Mouse (Mus musculus) ES-Bruce4 (cell line): ENCODE results near the gene Amz2. TPM values are rescaled to one million over a fixed set of nuclear protein-coding genes. Genes with fewer than 3 reads are reported as not detected.

Source experiments
- H3K27ac ChIP-seq: 2 replicates; pipeline ENCODE4 v1.5.1; 2012; ENCODE audit warnings: low read length, inconsistent platforms; ENCODE audit not compliant: insufficient read depth
- H3K27me3 ChIP-seq: 2 replicates; pipeline ENCODE4 v1.6.1; 2012; ENCODE audit warnings: mild to moderate bottlenecking, low read length, inconsistent platforms; ENCODE audit not compliant: control insufficient read depth, poor library complexity, insufficient read depth, severe bottlenecking
- H3K36me3 ChIP-seq: 2 replicates; pipeline ENCODE4 v1.6.1; 2012; ENCODE audit warnings: inconsistent platforms, mild to moderate bottlenecking, low read length, moderate library complexity; ENCODE audit not compliant: control insufficient read depth, poor library complexity, insufficient read depth, severe bottlenecking
- H3K4me1 ChIP-seq: one replicate; pipeline ENCODE4 v1.8.1; 2011; ENCODE audit warnings: low read length; ENCODE audit not compliant: control insufficient read depth, insufficient read depth
- H3K4me3 ChIP-seq: 2 replicates; pipeline ENCODE4 v1.5.1; 2011; ENCODE audit warnings: low read depth, mild to moderate bottlenecking, low read length
- H3K9ac ChIP-seq: 2 replicates; pipeline ENCODE4 v1.6.1; 2012; ENCODE audit warnings: low read depth, mild to moderate bottlenecking, inconsistent platforms; ENCODE audit not compliant: poor library complexity, severe bottlenecking
- H3K9me3 ChIP-seq: replicated peaks from 2 replicates; pipeline ENCODE4 v1.6.1; 2012; ENCODE audit warnings: mild to moderate bottlenecking, low read length, inconsistent platforms; ENCODE audit not compliant: control insufficient read depth, poor library complexity, insufficient read depth, severe bottlenecking
- CTCF ChIP-seq: IDR thresholded peaks from one replicate; pipeline ENCODE4 v1.8.1; 2011; ENCODE audit warnings: low read depth, low read length
- EP300 ChIP-seq: IDR thresholded peaks from 2 replicates; pipeline ENCODE4 v1.6.1; 2011; ENCODE audit warnings: low read depth, low read length; ENCODE audit not compliant: insufficient read depth
- POLR2A ChIP-seq: IDR thresholded peaks from one replicate; pipeline ENCODE4 v1.8.1; 2011; ENCODE audit warnings: low read length; ENCODE audit not compliant: insufficient read depth
- polyA plus RNA-seq: library from polyadenylated mRNA; stranded (reverse); fragments of >200 nt; gene quantifications from 2 replicates; pipeline ENCODE4 v1.2.4, GENCODE M21; 2011; ENCODE audit warnings: low read depth; ENCODE audit not compliant: missing spikeins, insufficient read depth, insufficient read length

Amz2 gene
- polyA plus RNA-seq, 1 experiment, result 78.5 TPM

DNA sequence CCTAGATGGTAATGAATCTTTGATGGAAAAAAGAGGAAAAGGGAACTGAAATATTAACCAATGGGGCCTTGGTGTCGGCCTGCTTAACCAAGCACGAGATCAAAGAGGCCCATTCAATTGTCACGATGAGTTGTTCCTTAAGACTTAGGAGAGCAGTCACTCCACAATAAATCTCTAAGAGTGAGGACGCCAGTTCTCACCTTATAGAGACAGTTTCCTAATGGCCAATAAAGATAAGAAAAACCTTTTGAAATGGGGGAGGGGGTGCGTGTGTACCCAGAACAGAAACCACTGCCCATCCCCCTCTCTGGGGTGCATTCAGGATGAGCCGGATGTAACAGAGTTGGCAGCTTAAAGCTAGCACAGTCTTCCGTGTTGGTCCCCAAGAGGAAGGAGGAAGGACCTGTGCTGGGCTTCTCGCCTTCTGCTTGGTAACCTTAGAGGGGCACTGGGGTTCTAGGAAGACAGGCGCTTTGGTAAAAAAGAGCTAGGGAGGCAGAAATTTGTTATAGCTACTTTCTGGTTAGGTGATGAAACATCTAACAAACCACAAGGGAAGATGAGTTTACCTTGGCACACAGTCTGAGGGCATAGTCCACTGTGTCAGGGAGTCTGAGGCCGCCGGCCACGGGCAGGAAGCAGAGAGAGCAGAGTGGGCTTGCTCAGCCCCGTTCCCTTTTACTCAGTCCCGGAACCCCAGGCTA lies 70.2 kb downstream of the Amz2 start:
- Histone ChIP-seq H3K9ac (no peak overlapping the region), H3K4me3 (no peak overlapping the region), H3K4me1 (no peaks in the 10 kb centered on the region), H3K9me3 (no peaks in the 10 kb centered on the region), H3K36me3 (no peaks in the 10 kb centered on the region), H3K27ac (no peak overlapping the region), H3K27me3 (no peaks in the 10 kb centered on the region)
- TF ChIP-seq POLR2A (no peak), EP300 (no peak), CTCF (no peak)

- no peaks in the 10 kb centered on the region for H3K36me3 ChIP-seq
- TF ChIP-seq CTCF (no peak), POLR2A (no peak), EP300 (no peak)
- no peaks in the 10 kb centered on the region for H3K27me3 ChIP-seq
- H3K27ac ChIP-seq, result no peak overlapping the region
- H3K9ac ChIP-seq, result no peak overlapping the region
- H3K4me1 ChIP-seq, result no peaks in the 10 kb centered on the region
- H3K4me3 ChIP-seq, result no peak overlapping the region
- H3K9me3 ChIP-seq, result no peaks in the 10 kb centered on the region
These were observed 70.8 kb downstream of the Amz2 start for GRCm38 (mm10) chr11:109496475-109496993.

DNA sequence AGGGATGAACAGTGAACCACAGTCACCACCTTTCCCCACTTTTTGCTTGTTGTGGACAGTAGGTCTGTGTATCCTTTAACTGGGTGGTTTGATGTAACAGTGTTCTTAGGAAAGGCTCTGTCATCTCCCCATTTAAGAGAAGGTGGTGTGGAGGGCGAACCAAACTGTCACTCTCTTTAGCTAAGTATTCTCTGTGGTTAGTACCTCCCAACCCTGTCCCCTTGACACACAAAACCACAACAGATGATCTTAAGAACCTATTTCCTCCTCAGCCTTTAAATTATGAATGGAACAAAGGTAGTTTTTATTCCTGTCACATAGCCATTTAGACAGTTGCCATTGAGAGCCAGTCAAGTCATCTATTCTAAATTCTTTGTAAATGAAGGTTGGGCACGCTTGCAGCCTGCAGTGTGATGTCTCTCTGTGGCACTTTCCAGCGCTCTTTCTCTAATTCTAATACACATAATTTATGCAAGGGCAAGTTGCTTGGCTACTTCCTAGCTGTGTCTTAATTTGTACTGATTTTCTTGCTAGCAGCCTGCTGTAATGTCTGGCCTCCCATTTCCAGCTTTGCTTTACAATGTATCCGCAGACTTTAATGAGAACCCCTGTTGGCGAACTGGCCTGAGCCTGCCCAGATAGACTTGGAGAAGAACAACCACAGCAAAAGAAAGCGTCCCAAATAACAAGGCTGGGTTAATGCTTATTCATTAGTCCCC lies 71.4 kb downstream of the Amz2 start:
- Histone ChIP-seq H3K4me3 (no peak overlapping the region), H3K36me3 (no peaks in the 10 kb centered on the region), H3K27me3 (no peaks in the 10 kb centered on the region), H3K9ac (no peak overlapping the region), H3K9me3 (no peaks in the 10 kb centered on the region), H3K4me1 (no peaks in the 10 kb centered on the region), H3K27ac (no peak overlapping the region)
- TF ChIP-seq POLR2A (no peak), EP300 (no peak), CTCF (no peak)

- H3K4me3 ChIP-seq, result no peak overlapping the region
- H3K36me3 ChIP-seq, result no peaks in the 10 kb centered on the region
- no peaks in the 10 kb centered on the region for H3K4me1 ChIP-seq
- no peak overlapping the region for H3K27ac ChIP-seq
- H3K9ac ChIP-seq, result no peak overlapping the region
- TF ChIP-seq EP300 (no peak), CTCF (no peak), POLR2A (no peak)
- no peaks in the 10 kb centered on the region for H3K27me3 ChIP-seq
- H3K9me3 ChIP-seq, result no peaks in the 10 kb centered on the region
These were observed 72.2 kb downstream of the Amz2 start for GRCm38 (mm10) chr11:109497990-109498389.

DNA sequence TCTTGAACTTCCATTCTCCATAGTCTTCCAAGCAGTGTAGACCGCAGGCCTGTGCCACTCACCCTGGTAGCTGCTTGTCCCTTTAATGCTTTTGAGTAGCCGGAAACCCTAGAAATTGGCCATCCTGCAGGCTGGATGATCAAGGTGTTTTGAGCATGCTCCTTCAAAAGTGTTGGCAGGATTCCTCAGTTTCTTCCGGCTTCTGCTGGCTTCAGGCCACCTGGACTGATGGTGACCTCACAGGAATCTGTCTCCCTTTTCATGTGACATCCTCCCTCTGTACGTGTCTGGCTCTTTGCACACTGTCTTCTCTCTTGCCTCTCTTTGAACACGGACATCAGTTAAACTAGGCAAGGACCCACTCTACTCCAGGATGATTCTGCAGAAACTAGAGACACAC lies 74.5 kb downstream of the Amz2 start:
- TF ChIP-seq CTCF (no peak), EP300 (no peak), POLR2A (no peak)
- Histone ChIP-seq H3K27ac (no peak overlapping the region), H3K9ac (no peak overlapping the region), H3K4me3 (no peak overlapping the region), H3K4me1 (no peaks in the 10 kb centered on the region), H3K27me3 (no peaks in the 10 kb centered on the region), H3K9me3 (no peaks in the 10 kb centered on the region), H3K36me3 (no peaks in the 10 kb centered on the region)

Other genes starting within 250 kb of the Amz2 start
- gene Rgs9, start 127.8 kb upstream of the Amz2 start, polyA plus RNA-seq, result 4.8 and 5.1 TPM in 2 replicates
- gene Gna13, start 63.1 kb upstream of the Amz2 start, polyA plus RNA-seq, result 62.2 and 65.1 TPM in 2 replicates
- not detected in 2 replicates for gene 9930022D16Rik, start 12.0 kb upstream of the Amz2 start, polyA plus RNA-seq
- 5.7 and 5.8 TPM in 2 replicates for gene Arsg, start 47.4 kb downstream of the Amz2 start, polyA plus RNA-seq
- 12.7 and 14.7 TPM in 2 replicates for gene Slc16a6, start 47.7 kb downstream of the Amz2 start, polyA plus RNA-seq
- 26.9 and 27.7 TPM in 2 replicates for gene Wipi1, start 186.0 kb downstream of the Amz2 start, polyA plus RNA-seq
- gene Prkar1a, start 223.5 kb downstream of the Amz2 start, polyA plus RNA-seq, result 91.8 and 98.3 TPM in 2 replicates